Mouse (Mus musculus): ENCODE data around the gene Ass1.

Ass1 gene

DNA sequence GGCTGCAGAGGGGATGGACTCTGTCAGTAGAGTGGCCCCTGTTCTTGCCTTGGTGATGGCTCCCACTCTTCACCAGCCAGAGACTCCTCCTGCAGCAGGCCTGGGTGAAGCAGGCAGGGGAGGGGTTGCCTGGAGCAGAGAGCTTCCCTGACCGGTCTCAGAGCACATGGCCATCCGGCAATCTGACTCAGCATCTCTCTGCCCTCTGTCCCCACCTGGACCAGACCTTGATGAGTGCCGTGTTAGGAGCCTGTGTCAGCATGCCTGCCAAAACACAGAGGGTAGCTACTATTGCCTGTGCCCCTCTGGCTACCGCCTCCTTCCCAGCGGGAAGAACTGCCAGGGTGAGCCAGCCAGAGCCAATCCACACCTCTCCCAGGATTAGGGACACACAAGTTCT lies 11.5 kb upstream of the Ass1 start:
- in situ Hi-C loops (cut with MseI, MboI) = no loop called here

DNA sequence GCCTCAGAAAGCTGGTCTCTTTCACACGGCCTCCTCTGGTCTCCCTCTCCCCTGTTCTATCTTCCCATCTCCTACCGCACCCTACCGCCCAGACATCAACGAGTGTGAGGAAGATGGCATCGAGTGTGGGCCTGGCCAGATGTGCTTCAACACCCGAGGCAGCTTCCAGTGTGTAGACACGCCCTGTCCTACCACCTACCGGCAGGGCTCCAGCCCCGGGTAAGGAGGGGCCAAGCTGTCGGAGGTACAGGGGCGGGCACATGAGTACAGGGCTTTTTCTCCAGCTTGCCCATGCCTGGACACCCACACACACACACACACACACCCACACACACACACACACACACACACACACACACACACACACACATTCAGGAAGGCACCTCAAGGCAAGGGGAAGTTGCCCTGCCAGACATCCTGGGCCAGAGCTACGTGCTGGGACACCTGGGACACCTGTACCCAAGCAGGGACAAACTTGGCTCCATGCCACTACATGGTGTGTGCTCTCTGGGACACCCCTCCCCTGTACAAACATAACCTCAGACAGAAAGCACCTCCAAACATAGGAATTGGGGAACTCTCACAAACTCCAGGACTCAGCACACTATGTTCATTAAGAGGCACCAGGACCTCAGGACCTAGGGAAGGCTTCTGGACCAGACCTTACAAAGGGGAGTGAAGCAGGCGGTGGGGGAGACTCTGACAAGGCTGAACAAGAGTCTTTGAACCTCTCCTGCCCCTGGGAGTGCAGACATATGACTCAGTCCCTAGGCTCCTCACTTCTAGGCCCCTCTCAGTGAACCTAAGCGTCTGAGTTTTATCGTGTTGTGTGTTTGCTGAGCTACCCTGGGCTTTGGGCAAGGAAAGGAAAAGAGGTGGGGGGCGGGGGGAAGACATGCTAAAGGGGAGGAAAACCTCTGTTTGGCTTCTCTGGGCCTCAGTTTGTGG lies 10.7 kb upstream of the Ass1 start:
- in situ Hi-C loops (cut with MseI, MboI) = no loop called here

DNA sequence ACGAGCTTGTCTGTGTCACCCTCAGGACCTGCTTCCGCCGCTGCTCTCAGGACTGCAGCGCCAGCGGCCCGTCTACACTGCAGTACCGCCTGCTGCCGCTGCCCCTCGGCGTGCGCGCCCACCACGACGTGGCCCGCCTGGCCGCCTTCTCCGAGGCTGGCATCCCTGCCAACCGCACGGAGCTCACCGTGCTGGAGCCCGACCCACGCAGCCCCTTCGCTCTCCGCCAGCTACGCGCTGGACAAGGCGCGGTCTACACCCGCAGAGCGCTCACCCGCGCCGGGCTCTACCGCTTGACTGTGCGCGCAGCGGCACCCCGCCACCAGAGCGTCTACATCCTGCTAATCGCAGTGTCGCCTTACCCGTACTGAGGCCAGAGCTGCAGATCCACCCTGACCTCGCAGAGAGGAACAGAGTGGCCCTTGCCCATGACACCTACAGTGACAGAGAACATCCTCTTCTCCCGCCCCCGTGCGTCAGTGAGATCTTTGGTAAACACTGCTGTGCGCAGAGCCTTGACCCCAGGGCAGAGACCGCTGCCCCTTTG lies 9.9 kb upstream of the Ass1 start:
- in situ Hi-C loops (cut with MseI, MboI) = no loop called here

DNA sequence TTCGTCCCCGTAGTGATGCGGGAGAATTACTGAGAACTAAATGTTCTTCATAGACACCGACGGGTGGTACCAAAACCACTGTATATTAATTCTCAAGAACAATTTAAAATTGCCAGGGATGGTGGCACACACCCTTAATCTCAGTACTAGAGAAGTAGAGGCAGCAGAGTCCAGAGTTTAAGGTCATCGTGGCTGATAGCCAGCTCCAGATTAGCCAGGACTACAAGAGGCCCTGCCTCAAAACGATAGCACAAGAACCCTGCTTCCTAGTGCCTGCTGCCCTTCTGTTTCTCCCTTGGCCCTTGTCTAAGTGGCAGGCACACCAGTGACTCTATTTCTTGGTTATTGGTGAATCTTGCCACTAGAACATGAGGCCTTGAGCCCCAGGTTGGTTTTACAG lies 9.1 kb upstream of the Ass1 start:
- in situ Hi-C loops (cut with MseI, MboI) = no loop called here

DNA sequence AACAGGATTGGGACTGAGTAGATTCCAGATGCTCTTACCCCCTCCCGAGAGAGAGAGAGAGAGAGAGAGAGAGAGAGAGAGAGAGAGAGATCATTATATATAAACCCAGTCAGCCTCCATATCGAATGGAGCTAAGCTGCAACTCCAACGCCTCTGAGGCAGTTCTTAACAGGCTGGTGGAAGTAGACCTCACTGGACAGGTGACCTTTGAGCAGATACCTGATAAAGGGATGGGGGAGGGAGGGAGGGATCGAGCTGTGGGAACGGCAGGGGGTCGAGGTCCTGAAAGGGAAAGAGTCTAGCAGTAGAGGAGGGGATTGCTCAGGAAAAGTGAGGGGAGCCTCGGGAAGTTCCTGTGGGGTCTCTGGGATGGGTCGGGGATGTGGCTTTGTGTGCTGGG lies 8.0 kb upstream of the Ass1 start:
- in situ Hi-C loops (cut with MseI, MboI) = no loop called here

DNA sequence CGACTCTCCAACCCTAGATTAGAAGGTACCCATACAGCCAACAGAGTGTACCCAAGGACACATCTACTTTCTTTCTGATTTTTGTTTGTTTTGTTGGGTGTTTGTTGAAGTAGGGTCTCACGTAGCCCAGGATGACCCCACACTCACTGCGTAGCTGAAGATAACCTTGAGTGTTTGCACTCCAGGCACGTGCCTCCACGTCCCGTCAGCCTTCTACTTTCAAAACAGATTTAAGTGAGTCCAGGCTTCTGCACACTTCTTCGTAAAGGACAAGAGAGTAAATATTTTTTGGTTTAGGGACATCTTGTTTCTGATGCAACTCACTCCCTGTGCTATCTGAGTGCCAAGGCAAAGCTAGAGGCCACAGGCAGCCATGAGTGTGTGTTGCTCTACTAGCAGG lies 6.8 kb upstream of the Ass1 start:
- in situ Hi-C loops (cut with MseI, MboI) = no loop called here

DNA sequence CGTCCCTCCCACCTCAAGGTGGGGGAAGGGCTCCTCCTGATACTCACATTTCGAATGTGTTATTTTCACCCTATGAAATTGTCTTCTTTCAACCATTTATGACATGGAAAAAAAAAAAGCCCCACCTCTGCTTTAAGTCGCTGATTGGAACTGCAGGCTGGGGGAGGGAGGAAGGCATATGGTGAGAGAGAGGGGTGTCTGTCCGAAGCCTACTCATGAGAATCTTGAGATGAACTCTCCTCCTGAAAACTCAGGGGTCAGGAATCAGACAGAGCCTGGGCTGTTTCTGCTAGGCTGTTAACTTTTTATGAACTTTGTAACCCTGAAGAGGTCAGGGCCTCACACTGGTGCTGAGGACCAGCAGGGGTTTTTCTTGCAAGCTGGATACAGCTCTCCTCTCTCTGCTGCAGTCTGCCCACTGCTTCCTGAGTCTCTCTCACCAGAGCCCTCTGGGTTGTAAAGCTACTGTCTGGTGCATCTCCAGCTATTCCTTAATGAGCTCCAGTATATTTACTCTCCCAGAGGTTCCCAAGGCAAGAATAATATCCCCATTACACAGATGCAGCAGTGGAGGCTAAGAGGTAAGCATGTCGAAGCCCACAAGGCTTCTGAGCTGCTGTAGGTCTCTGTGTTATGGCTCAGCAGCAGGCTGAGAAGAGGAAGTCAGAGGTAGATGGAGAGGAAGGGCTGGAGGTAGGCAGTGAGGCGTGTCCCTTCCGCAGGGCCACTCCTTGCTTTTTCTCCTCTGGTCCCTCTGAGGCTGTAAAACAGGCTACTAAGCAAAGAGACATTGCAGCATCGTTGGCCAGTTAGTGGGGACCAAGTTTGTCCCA lies 6.1 kb upstream of the Ass1 start:
- in situ Hi-C loops (cut with MseI, MboI) = no loop called here

DNA sequence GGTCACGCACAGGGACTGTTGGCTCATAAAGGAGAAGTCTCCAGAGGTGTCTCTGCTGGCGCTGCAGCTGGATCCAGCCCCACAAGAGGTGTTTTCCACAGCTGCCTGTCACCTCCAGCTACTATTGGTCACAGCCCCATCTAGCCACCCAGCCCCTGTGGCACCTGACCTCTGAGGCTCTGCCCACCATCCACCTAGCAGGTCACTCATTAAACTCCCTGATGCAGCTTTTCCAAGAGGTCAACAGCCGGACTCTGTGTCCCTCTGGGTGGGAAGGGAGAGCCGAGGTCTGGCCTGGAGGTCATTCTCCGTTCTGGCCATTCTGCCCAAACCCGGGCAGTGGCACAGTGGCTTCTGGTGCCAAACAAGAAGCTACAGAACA lies 5.5 kb upstream of the Ass1 start:
- in situ Hi-C loops (cut with MseI, MboI) = no loop called here

DNA sequence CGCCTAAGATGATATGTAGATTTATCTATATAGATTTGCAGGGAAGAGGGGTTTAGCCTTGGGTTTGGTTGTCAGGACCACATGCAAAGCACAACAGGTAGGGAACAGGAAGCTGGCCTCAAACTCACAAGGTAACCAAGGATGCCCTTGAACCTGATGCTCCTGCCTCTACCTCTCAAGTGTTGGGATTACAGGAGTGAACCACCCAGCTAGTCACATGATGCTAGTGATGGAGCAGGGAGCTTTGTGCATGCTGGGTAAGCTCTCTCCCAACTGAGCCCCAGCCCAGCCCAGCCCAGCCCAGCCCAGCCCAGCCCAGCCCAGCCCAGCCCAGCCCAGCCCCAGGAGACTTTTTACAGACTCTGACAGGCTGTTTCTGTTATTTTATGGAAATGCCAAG lies 2.5 kb upstream of the Ass1 start:
- in situ Hi-C loops (cut with MseI, MboI) = no loop called here

DNA sequence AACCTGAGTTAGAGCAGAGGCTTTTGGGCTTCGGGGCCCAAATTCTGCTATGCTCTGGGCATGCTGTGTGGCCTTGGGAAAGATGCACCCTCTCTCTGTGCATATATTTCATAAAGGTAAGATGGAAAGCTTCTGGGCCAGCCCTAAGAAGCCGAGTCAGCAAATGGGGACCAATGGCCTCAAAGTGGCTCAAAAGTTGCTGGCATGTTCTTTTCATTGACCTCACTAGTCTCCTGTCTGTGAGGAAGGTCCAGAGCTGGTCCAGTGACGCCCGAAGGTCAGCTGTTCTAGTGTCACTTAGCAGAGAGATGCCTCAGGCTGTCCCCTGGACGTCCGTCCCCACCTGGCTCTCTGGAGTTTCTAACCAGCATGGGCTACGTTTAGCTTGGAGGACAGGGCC lies 1.1 kb upstream of the Ass1 start:
- in situ Hi-C loops (cut with MseI, MboI) = no loop called here

DNA sequence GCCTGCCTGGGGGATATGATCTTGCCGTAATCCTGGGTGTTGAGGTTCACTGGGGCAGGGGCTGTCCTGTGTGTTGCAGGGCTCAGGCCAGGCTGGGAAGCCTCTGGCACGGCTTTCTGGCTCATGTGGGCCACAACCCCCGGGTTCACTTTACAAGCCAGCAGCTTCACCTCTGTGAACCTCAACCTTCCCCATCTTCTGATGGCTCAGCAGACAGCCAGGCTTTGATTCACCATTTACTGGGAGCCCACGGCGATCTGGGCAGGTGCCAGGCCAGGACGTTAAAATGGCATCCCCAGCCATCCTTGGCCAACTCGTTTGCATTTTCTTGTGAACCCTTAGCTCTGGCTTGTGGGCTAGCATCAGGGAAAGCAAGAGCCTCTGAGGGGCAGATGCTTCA lies 527 bp upstream of the Ass1 start:
- in situ Hi-C loops (cut with MseI, MboI) = no loop called here

DNA sequence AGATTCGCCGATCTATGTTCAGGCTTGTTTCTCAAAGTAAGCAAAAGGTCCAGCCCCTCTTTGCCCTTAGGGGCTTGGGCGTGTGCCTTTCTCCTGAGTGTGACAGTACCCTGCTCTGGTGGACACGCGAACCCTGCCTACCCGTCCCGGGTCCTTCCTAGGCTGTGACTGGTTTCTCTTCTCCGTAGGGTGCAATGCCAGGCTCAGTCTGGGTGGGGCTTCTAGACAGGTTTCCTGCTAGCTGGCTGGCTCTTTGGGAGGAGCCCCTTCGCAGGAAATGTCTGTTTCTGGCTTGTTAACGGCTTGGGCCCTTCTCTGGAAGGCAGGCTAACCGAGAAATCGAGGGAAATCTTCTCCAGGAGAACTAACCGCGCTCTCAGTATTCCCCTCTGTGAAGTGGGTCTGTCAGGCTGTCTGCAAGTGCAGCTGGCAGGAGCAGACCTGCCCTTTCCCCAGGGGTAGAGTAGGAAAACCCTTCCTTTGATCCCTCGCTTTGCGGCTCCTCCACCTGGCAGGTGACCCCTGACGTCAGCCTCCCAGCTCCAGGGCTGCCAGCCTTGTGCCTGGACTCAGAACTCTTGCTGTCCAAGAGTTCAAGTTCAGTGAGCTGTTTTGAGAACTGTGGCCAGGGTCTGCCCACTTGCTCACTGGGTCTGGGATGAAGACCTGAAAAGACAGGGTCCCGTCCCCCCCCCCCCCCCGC lies 827 bp downstream of the Ass1 start:
- in situ Hi-C loops (cut with MseI, MboI) = loop anchor here (5.0 kb wide), 1 partner anchor 34 kb away; no protein-coding TSS in a partner anchor

DNA sequence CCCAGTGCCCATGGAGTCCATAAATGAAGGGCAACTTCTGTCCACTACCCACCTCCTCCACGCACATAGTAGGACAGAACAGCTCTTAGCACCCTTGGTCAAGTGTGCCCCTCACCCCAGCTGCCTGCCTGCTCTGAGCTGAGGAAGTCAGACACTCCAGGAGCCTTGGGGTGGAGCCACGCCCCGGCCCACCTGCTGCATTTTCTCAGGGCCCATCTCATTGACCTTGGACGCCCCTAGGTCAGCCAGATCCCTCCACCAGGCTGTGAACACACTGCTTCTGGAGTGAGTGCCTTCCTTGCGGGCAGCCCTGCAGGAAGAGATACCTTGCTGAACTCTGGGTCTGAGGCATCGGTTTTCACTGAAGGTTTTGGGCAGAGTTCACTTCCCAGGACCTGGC lies 1.6 kb downstream of the Ass1 start:
- in situ Hi-C loops (cut with MseI, MboI) = loop anchor here (5.0 kb wide), 1 partner anchor 34 kb away; no protein-coding TSS in a partner anchor

DNA sequence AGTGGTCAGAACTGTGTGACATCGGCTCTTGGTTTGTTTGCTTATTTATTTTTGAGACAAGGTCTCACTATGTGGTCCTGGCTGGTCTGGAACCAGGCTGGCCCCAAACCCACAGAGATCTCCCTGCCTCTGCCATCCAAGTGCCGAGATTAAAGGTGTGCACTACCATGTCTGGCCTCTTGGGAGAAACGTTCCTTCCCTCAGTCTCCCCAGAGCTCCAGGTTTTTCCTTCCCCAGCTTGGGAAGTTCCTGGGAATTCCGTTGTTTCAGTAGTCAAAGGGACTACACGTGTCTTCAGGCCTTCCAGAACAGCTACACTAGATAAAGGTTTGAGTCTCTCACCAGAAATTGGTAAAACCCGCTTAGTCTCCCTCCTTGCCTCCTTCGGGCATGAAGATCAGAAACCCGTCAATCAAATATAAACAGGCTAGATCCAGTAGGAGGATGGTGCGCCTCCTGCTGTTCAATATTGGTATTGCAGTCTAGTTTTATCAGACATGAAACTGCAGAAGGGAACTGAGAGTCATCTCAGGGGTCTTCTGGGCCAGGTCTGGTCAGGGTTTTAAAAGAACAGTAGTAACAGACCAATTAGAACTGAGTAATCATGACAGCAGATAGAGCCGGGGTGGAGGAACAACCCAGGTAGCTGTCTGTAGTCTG lies 2.5 kb downstream of the Ass1 start:
- in situ Hi-C loops (cut with MseI, MboI) = loop anchor here (5.0 kb wide), 1 partner anchor 35 kb away; no protein-coding TSS in a partner anchor

DNA sequence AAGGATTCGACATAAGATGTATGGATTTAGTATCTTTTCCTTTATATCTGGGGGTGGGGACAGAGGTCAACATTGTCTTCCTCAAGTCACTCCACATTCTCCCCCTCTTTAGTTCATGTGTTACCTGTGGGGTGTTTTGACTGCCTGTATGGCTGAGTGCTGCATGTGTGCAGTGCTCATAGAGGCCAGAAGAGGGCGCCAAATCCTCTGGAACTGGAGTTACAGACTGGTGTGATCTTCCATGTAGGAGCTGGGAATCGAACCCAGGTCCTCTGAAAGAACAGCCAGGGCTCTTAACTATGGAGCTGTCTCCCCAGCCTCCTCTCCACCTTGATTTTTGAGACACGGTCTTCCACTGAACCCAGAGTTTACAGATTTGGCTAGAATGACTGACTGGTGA lies 3.9 kb downstream of the Ass1 start:
- in situ Hi-C loops (cut with MseI, MboI) = loop anchor here (5.0 kb wide), 1 partner anchor 37 kb away; no protein-coding TSS in a partner anchor

DNA sequence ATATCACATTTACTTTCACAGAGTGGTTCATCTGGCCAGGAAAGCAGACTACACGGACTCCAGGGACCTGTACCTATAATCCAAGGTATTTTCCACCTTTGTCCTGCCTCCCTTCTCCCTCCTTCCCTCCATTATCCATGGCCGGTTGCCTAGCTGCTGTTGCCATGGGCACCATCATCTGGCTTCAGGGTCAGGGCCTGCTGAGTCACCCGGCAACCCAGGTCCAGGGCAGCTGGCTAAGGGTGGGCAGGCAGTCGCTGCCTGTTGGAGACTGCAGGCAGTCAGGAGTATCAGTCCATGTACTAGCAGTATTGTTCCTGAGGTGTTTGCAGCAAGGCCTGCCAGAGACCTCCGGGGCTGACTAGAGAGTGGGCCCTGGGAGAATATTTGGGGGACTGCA lies 4.7 kb downstream of the Ass1 start:
- in situ Hi-C loops (cut with MseI, MboI) = loop anchor here (5.0 kb wide), 1 partner anchor 37 kb away; no protein-coding TSS in a partner anchor

DNA sequence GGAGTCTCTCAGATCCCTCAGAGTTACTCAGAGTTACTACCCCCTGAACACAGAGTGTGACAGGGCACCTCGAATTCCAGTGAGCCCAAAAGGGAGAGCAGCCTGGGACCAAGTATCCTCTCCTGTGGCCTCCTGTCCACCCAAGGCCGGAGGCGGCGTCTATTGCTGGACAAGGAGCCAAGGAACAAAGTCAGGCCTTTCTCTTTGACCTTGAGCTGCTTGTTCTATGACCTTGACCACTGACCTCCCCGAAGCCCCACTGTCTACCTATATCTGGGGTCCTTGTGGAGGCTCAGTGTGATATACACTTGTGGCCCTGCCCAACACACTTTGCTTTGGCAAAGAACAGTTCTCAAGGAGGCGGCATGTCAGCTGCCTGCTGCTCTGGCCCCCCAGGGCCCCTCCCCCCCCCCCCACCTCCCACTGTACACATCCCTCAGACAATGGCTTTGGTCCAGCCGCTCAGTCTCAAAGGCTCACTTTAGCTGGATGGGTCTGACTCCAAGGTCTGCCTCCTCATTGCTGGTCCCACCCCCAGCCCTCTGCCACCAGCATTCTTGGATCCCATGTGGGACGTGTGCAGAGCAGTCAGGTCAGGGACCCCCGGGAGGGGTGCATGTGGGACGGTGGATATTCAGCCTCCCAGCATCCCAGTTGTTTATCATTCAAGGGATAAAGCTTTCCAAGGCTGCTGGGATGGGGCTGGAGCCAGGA lies 6.3 kb downstream of the Ass1 start:
- in situ Hi-C loops (cut with MseI, MboI) = no loop called here

DNA sequence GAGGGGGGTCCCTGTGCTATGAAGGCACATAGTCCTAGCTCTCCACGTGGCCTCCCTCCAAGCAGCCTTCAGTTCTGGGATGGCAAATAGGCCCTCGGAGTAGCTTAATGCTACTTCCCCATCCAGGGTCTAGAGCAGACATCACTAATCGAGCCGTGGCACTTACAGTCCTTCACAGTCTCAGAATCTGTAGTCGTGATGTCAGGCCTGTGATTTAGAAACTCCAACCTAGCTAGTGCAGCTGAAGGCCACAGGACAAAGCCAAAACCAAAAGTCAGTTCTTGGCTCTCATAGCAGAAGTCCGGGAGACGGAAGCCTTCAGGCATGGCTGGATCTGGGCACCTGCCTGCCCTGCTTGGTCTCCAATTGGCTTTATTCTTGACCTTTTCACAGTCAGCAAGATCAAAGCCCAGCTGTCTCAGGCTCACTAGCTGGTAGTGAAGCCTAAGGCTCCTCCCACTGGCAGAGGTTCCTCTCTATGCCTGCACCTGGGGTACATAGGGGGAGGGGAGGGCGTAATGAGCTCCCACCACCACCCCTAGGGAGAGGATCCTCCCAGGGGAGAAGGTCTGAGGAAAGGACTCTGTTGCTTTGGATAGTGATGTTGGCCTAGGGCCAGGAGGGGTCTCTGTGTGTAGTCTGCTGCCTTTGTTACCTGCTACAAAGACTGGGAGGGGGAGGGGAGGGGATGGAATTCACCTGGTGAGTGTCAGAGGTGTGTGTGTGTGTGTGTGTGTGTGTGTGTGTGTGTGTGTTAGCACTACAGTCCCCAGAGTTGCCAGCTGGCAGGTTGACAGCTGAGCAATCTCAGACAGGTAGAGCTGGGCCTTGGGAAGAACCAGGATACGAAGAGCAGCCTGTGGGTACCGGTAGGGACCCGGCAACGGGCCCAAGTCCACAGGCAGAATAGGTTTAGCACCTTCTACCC lies 7.5 kb downstream of the Ass1 start:
- in situ Hi-C loops (cut with MseI, MboI) = no loop called here

DNA sequence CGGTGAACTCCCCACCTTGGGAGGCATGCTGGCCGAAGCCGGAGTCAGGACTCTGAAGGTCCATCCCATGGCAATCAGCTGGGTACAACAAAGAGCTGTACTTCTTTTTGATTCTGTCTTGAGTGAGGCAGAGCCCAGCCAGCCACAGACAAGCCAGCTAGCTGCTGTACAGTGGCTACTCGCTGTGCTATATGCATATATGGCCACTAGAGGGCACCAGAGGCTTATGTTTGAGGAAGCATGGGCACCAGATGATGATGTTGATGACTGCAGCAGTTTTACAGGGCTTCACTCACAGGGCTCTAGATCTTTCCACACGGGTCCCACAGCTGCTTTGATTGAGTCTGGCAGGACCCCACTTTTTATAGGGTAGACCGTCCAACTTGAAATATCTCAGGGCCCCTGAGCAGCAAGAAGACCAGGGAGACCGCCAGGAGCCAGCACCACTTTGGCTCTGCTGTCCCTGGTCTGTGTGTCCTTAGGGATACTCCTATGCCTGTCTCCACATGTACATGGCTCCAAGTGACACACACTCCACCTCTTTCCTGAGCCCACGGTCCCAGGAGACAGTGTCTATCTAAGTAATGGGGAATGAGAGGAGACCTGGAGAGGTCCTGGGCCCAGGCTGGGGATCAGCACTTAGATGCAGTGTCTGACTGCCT lies 13.0 kb downstream of the Ass1 start:
- in situ Hi-C loops (cut with MseI, MboI) = loop anchor here (10.0 kb wide), 2 partner anchors 172 to 182 kb away; no protein-coding TSS in a partner anchor

Measured in mouse trophoblast stem cell (cell line).